Mouse (Mus musculus): ENCODE data around the gene Fam13a.

GRCm38 (mm10) chr6:58933189-58933913, 91.0 kb downstream of the Fam13a start:
- TF ChIP-seq CTCF (IDR thresholded peaks at IDR 0.05; ENCODE audit: low read depth, low read length) (no peak), POLR2A (IDR thresholded peaks at IDR 0.05; ENCODE audit: borderline replicate concordance, low read depth, low read length) (no peak)
